Mouse (Mus musculus): ENCODE data around the gene Nsg2. TPM values are rescaled to one million over a fixed set of nuclear protein-coding genes. Genes with fewer than 3 reads are reported as not detected.
"Not testable (repeated sequence)": the region's sequence is repeated elsewhere in the genome, so short reads cannot be mapped to it uniquely, and the experiment has no call there.

Nsg2 gene
- 1.2 and 2.8 TPM in 2 replicates for polyA plus RNA-seq (2015; fragmentation: Nextera tagmentation; extraction: Ambion mirVana)

GRCm38 (mm10) chr11:32000281-32000680 is at the start of gene Nsg2:
Gene Nsg2, plus strand, starts transcription at chr11:32000463.
- peak; percentile 35; the same call in 1 of the 2 replicates for ATAC-seq (ENCODE audit: borderline replicate concordance, extremely low read depth, low FRiP score, low TSS enrichment)
- Histone ChIP-seq H3K4me1 (peaks cover 11% of the 10 kb centered on the region), H3K27me3 (peaks cover 12% of the 10 kb centered on the region), H3K36me3 (no peaks in the 10 kb centered on the region), H3K9ac (no peak within 1 kb of the TSS), H3K4me3 (0 out of 2 replicates have a peak within 1 kb of the TSS, but pooled peaks have one; percentile 4), H3K4me2 (peak within 1 kb of the TSS; percentile 49), H3K27ac (no peak within 1 kb of the TSS), H3K9me3 (no peaks in the 10 kb centered on the region)
- under 1% methylated on average over 16 of the region's 16 CpGs for WGBS

GRCm38 (mm10) chr11:31960071-31960470 is 40.2 kb upstream of the Nsg2 start:
- H3K27ac ChIP-seq = no peak overlapping the region
- H3K9me3 ChIP-seq = no peaks in the 10 kb centered on the region
- H3K4me2 ChIP-seq = no peak overlapping the region
- H3K4me3 ChIP-seq = no peak overlapping the region
- H3K27me3 ChIP-seq = no peaks in the 10 kb centered on the region
- no peak overlapping the region for H3K9ac ChIP-seq
- ATAC-seq (ENCODE audit: borderline replicate concordance, extremely low read depth, low FRiP score, low TSS enrichment) = no peak
- no peaks in the 10 kb centered on the region for H3K4me1 ChIP-seq
- no peaks in the 10 kb centered on the region for H3K36me3 ChIP-seq

- no peak overlapping the region for H3K4me3 ChIP-seq
- no peaks in the 10 kb centered on the region for H3K4me1 ChIP-seq
- no peak overlapping the region for H3K27ac ChIP-seq
- no peaks in the 10 kb centered on the region for H3K27me3 ChIP-seq
- H3K4me2 ChIP-seq = no peak overlapping the region
- ATAC-seq (ENCODE audit: borderline replicate concordance, extremely low read depth, low FRiP score, low TSS enrichment) = no peak
- no peaks in the 10 kb centered on the region for H3K36me3 ChIP-seq
- WGBS = 86% methylated on average over 1 of the region's 1 CpGs
- no peaks in the 10 kb centered on the region for H3K9me3 ChIP-seq
- no peak overlapping the region for H3K9ac ChIP-seq
These were observed 36.3 kb upstream of the Nsg2 start for GRCm38 (mm10) chr11:31963993-31964392.

GRCm38 (mm10) chr11:31965256-31966134 is 34.8 kb upstream of the Nsg2 start, which contains the start of gene 4930524B15Rik:
Gene 4930524B15Rik, plus strand, starts transcription at chr11:31965592.
- H3K36me3 ChIP-seq = no peaks in the 10 kb centered on the region
- H3K27me3 ChIP-seq = no peaks in the 10 kb centered on the region; the same call in 1 of the 2 replicates
- peak within 1 kb of the TSS; percentile 27 for H3K9ac ChIP-seq
- no peak within 1 kb of the TSS for H3K27ac ChIP-seq
- H3K4me3 ChIP-seq = peak within 1 kb of the TSS; percentile 33
- H3K9me3 ChIP-seq = no peaks in the 10 kb centered on the region
- 36% methylated on average over 49 of the region's 49 CpGs for WGBS
- no peaks in the 10 kb centered on the region for H3K4me1 ChIP-seq
- H3K4me2 ChIP-seq = peak within 1 kb of the TSS; percentile 66
- ATAC-seq (ENCODE audit: borderline replicate concordance, extremely low read depth, low FRiP score, low TSS enrichment) = peak; percentile 14; the same call in 1 of the 2 replicates

GRCm38 (mm10) chr11:31974132-31974531 is 26.1 kb upstream of the Nsg2 start:
- H3K4me1 ChIP-seq = no peaks in the 10 kb centered on the region
- WGBS = 60% methylated on average over 4 of the region's 4 CpGs
- no peaks in the 10 kb centered on the region; the same call in 1 of the 2 replicates for H3K27me3 ChIP-seq
- no peak overlapping the region for H3K27ac ChIP-seq
- no peak overlapping the region for H3K4me2 ChIP-seq
- no peak overlapping the region for H3K4me3 ChIP-seq
- H3K9ac ChIP-seq = no peak overlapping the region
- H3K9me3 ChIP-seq = no peaks in the 10 kb centered on the region
- no peaks in the 10 kb centered on the region for H3K36me3 ChIP-seq
- no peak for ATAC-seq (ENCODE audit: borderline replicate concordance, extremely low read depth, low FRiP score, low TSS enrichment)

- WGBS = 29% methylated on average over 8 of the region's 8 CpGs
- Histone ChIP-seq H3K4me3 (no peak overlapping the region), H3K4me2 (no peak overlapping the region), H3K27ac (no peak overlapping the region), H3K36me3 (no peaks in the 10 kb centered on the region), H3K9ac (no peak overlapping the region), H3K4me1 (no peaks in the 10 kb centered on the region), H3K27me3 (no peaks in the 10 kb centered on the region), H3K9me3 (no peaks in the 10 kb centered on the region)
- ATAC-seq (ENCODE audit: borderline replicate concordance, extremely low read depth, low FRiP score, low TSS enrichment) = no peak
These were observed 25.4 kb upstream of the Nsg2 start for GRCm38 (mm10) chr11:31974826-31975225.

GRCm38 (mm10) chr11:31975678-31976077 is 24.6 kb upstream of the Nsg2 start:
- no peak overlapping the region for H3K4me2 ChIP-seq
- 71% methylated on average over 5 of the region's 5 CpGs for WGBS
- no peak overlapping the region for H3K27ac ChIP-seq
- ATAC-seq (ENCODE audit: borderline replicate concordance, extremely low read depth, low FRiP score, low TSS enrichment) = no peak
- H3K9me3 ChIP-seq = no peaks in the 10 kb centered on the region
- H3K4me3 ChIP-seq = no peak overlapping the region
- no peaks in the 10 kb centered on the region for H3K27me3 ChIP-seq
- no peaks in the 10 kb centered on the region for H3K36me3 ChIP-seq
- H3K9ac ChIP-seq = no peak overlapping the region
- no peaks in the 10 kb centered on the region for H3K4me1 ChIP-seq

GRCm38 (mm10) chr11:31976137-31976536 is 24.1 kb upstream of the Nsg2 start:
- Histone ChIP-seq H3K9ac (no peak overlapping the region), H3K36me3 (no peaks in the 10 kb centered on the region), H3K4me2 (no peak overlapping the region), H3K27me3 (no peaks in the 10 kb centered on the region), H3K9me3 (no peaks in the 10 kb centered on the region), H3K4me1 (no peaks in the 10 kb centered on the region), H3K4me3 (no peak overlapping the region), H3K27ac (no peak overlapping the region)
- no peak for ATAC-seq (ENCODE audit: borderline replicate concordance, extremely low read depth, low FRiP score, low TSS enrichment)
- 36% methylated on average over 5 of the region's 5 CpGs for WGBS

GRCm38 (mm10) chr11:31980089-31980488 is 20.2 kb upstream of the Nsg2 start:
- not testable (repeated sequence) for H3K9me3 ChIP-seq; H3K4me1 ChIP-seq; H3K27ac ChIP-seq; H3K27me3 ChIP-seq; H3K4me2 ChIP-seq; H3K36me3 ChIP-seq; H3K4me3 ChIP-seq; ATAC-seq (ENCODE audit: borderline replicate concordance, extremely low read depth, low FRiP score, low TSS enrichment); H3K9ac ChIP-seq
- WGBS = 88% methylated on average over 5 of the region's 5 CpGs

GRCm38 (mm10) chr11:31981830-31982229 is 18.4 kb upstream of the Nsg2 start:
- H3K36me3 ChIP-seq = no peaks in the 10 kb centered on the region
- no peak overlapping the region for H3K4me2 ChIP-seq
- WGBS = 81% methylated on average over 7 of the region's 7 CpGs
- no peak for ATAC-seq (ENCODE audit: borderline replicate concordance, extremely low read depth, low FRiP score, low TSS enrichment)
- no peak overlapping the region for H3K4me3 ChIP-seq
- no peaks in the 10 kb centered on the region for H3K27me3 ChIP-seq
- no peaks in the 10 kb centered on the region for H3K4me1 ChIP-seq
- H3K27ac ChIP-seq = no peak overlapping the region
- H3K9ac ChIP-seq = no peak overlapping the region
- no peaks in the 10 kb centered on the region for H3K9me3 ChIP-seq

- not testable (repeated sequence) for H3K36me3 ChIP-seq; H3K9me3 ChIP-seq; H3K4me3 ChIP-seq; H3K9ac ChIP-seq; H3K4me1 ChIP-seq; H3K27ac ChIP-seq; H3K4me2 ChIP-seq; H3K27me3 ChIP-seq; ATAC-seq (ENCODE audit: borderline replicate concordance, extremely low read depth, low FRiP score, low TSS enrichment)
- 81% methylated on average over 13 of the region's 13 CpGs for WGBS
These were observed 17.9 kb upstream of the Nsg2 start for GRCm38 (mm10) chr11:31982247-31982943.

GRCm38 (mm10) chr11:31983249-31983648 is 17.0 kb upstream of the Nsg2 start:
- Histone ChIP-seq H3K36me3 (no peaks in the 10 kb centered on the region), H3K9me3 (no peaks in the 10 kb centered on the region), H3K4me2 (no peak overlapping the region), H3K9ac (no peak overlapping the region), H3K4me1 (no peaks in the 10 kb centered on the region), H3K27ac (no peak overlapping the region), H3K27me3 (no peaks in the 10 kb centered on the region), H3K4me3 (no peak overlapping the region)
- no peak for ATAC-seq (ENCODE audit: borderline replicate concordance, extremely low read depth, low FRiP score, low TSS enrichment)
